In genomic region chr1:137692525-137692924, GRCm38 (mm10) we compare ENCODE assay signal across 25 mouse cellular contexts.
DNase-seq lines count a peak whose midpoint lies in the region; ATAC-seq lines count a peak whose summit lies in the region.
"Had no signal": no experiment of that assay in that cellular context is flagged by ENCODE, and none has a peak within 500 bp of the region (broad histone marks: within the 10 kb centered on the region; RNA-seq: fewer than 3 reads in every experiment).

No protein-coding gene starts in this region.

- 44% methylated on average over 2 of the region's 2 CpGs for WGBS in forebrain, embryonic 13.5 days
- WGBS in forebrain, embryonic 11.5 days = 73% methylated on average over 2 of the region's 2 CpGs
- WGBS in forebrain, embryonic 14.5 days = 19% methylated on average over 2 of the region's 2 CpGs

- no peaks in the 10 kb centered on the region for H3K9me3 ChIP-seq in forebrain, embryonic 13.5 days (replicated peaks)
- H3K9me3 ChIP-seq in forebrain, embryonic 11.5 days (ENCODE audit: control insufficient read depth, low read length) = no peaks in the 10 kb centered on the region
- H3K9me3 ChIP-seq in forebrain, embryonic 14.5 days (replicated peaks; ENCODE audit: control insufficient read depth, low read length) = no peaks in the 10 kb centered on the region
- H3K9me3 ChIP-seq: embryonic facial prominence, embryonic 15.5 days; heart, embryonic 10.5 days; hindbrain, embryonic 12.5 days; lung, embryonic 15.5 days; midbrain, embryonic 15.5 days; stomach, embryonic 15.5 days had no signal

- H3K27ac ChIP-seq in forebrain, embryonic 13.5 days = no peak overlapping the region
- H3K27ac ChIP-seq in forebrain, embryonic 11.5 days (ENCODE audit: low read depth, low read length) = no peak overlapping the region
- no peak overlapping the region for H3K27ac ChIP-seq in forebrain, embryonic 14.5 days (ENCODE audit: low read depth, low read length)
- H3K27ac ChIP-seq: embryonic facial prominence, embryonic 15.5 days; heart, embryonic 10.5 days; hindbrain, embryonic 12.5 days; lung, embryonic 15.5 days; midbrain, embryonic 15.5 days; stomach, embryonic 15.5 days had no signal

- H3K4me2 ChIP-seq in forebrain, embryonic 13.5 days = no peak overlapping the region
- no peak overlapping the region for H3K4me2 ChIP-seq in forebrain, embryonic 11.5 days (ENCODE audit: low read depth, low read length, severe bottlenecking)
- no peak overlapping the region for H3K4me2 ChIP-seq in forebrain, embryonic 14.5 days (ENCODE audit: low read length)
- H3K4me2 ChIP-seq: embryonic facial prominence, embryonic 15.5 days; hindbrain, embryonic 12.5 days; liver, embryonic 11.5 days; lung, embryonic 15.5 days; midbrain, embryonic 15.5 days; stomach, embryonic 15.5 days had no signal

- H3K4me1 ChIP-seq in forebrain, embryonic 13.5 days = peaks cover 14% of the 10 kb centered on the region
- 0 out of 2 replicates have a peak, but pooled peaks cover 4% of the 10 kb centered on the region for H3K4me1 ChIP-seq in forebrain, embryonic 11.5 days (replicated peaks; ENCODE audit: control insufficient read depth, insufficient read depth, low read length)
- peaks cover 6% of the 10 kb centered on the region; the same call in 1 of the 2 replicates for H3K4me1 ChIP-seq in forebrain, embryonic 14.5 days (ENCODE audit: control insufficient read depth, insufficient read depth, low read length)
- H3K4me1 ChIP-seq: heart, embryonic 10.5 days; lung, embryonic 15.5 days; stomach, embryonic 15.5 days had no signal

- no peak for DNase-seq in forebrain, embryonic 11.5 days (ENCODE audit: low spot score)
- peak; percentile 23 for DNase-seq in lung, postnatal 36 days
- no peak for DNase-seq in lung, postnatal 14 days
- peak; percentile 54 for DNase-seq in forebrain, embryonic 14.5 days (ENCODE audit: low spot score)
- no peak for DNase-seq in B cell, adult 2 months
- DNase-seq in embryo, embryonic 9.5 days (ENCODE audit: extremely low spot score) = no peak
- DNase-seq: adrenal gland, postnatal 10 days; cerebellum, adult 11-12 months; gastrocnemius, postnatal 36 days; kidney, adult 8-10 months; kidney, postnatal 36 days; right cerebral cortex, postnatal 25 days; thymus, adult 18-20 months; thymus, postnatal 4 days had no signal

- no peaks in the 10 kb centered on the region for H3K36me3 ChIP-seq in forebrain, embryonic 13.5 days (ENCODE audit: poor library complexity, severe bottlenecking)
- no peaks in the 10 kb centered on the region for H3K36me3 ChIP-seq in forebrain, embryonic 11.5 days (ENCODE audit: control insufficient read depth, insufficient read depth, low read length)
- no peaks in the 10 kb centered on the region for H3K36me3 ChIP-seq in forebrain, embryonic 14.5 days (ENCODE audit: control insufficient read depth, insufficient read depth, low read length)
- H3K36me3 ChIP-seq: embryonic facial prominence, embryonic 15.5 days; heart, embryonic 10.5 days; hindbrain, embryonic 12.5 days; lung, embryonic 15.5 days; midbrain, embryonic 15.5 days; stomach, embryonic 15.5 days had no signal

- ATAC-seq in forebrain, embryonic 13.5 days = peak; percentile 58; the same call in 1 of the 2 replicates
- ATAC-seq in forebrain, embryonic 11.5 days (replicated peaks; ENCODE audit: low FRiP score) = no peak
- ATAC-seq in forebrain, embryonic 14.5 days = peak; percentile 48; the same call in 1 of the 2 replicates
- ATAC-seq: inflammation-experienced regulatory T-cells, adult 6 months; midbrain, embryonic 15.5 days; Patski had no signal

- no peak overlapping the region for H3K4me3 ChIP-seq in forebrain, embryonic 13.5 days
- no peak overlapping the region for H3K4me3 ChIP-seq in forebrain, embryonic 11.5 days (ENCODE audit: low read depth, low read length)
- H3K4me3 ChIP-seq in forebrain, embryonic 14.5 days (ENCODE audit: low read depth, low read length) = no peak overlapping the region
- H3K4me3 ChIP-seq: embryonic facial prominence, embryonic 15.5 days; heart, embryonic 10.5 days; hindbrain, embryonic 12.5 days; lung, embryonic 15.5 days; midbrain, embryonic 15.5 days; myocyte; stomach, embryonic 15.5 days had no signal

- H3K27me3 ChIP-seq in forebrain, embryonic 13.5 days = no peaks in the 10 kb centered on the region
- no peaks in the 10 kb centered on the region for H3K27me3 ChIP-seq in forebrain, embryonic 11.5 days (ENCODE audit: control insufficient read depth, insufficient read depth, low read length)
- no peaks in the 10 kb centered on the region for H3K27me3 ChIP-seq in forebrain, embryonic 14.5 days (replicated peaks; ENCODE audit: control insufficient read depth, insufficient read depth, low read length)
- H3K27me3 ChIP-seq: embryonic facial prominence, embryonic 15.5 days; hindbrain, embryonic 12.5 days; lung, embryonic 15.5 days; midbrain, embryonic 15.5 days; Patski; stomach, embryonic 15.5 days had no signal

- H3K9ac ChIP-seq in forebrain, embryonic 13.5 days = no peak overlapping the region
- H3K9ac ChIP-seq in forebrain, embryonic 11.5 days (ENCODE audit: low read length) = no peak overlapping the region
- H3K9ac ChIP-seq in forebrain, embryonic 14.5 days (ENCODE audit: low read length) = no peak overlapping the region
- H3K9ac ChIP-seq: embryonic facial prominence, embryonic 15.5 days; hindbrain, embryonic 12.5 days; lung, embryonic 15.5 days; midbrain, embryonic 15.5 days; stomach, embryonic 15.5 days had no signal

Comparison
In these comparisons a context has a peak if more than half of its experiments do, and no peak if none do; other contexts are left out.
1. DNase-seq: peak in lung, postnatal 36 days (single experiment) and forebrain, embryonic 14.5 days (single experiment); none in forebrain, embryonic 11.5 days (single experiment), lung, postnatal 14 days (single experiment), B cell, adult 2 months (0 of 2) and embryo, embryonic 9.5 days (single experiment).